25 mouse cellular contexts compared by ENCODE assay signal in genomic region chr3:133211324-133211723, GRCm38 (mm10). TPM values are rescaled to one million over a fixed set of nuclear protein-coding genes. Genes with fewer than 3 reads are reported as not detected.
DNase-seq lines count a peak whose midpoint lies in the region; ATAC-seq and TF ChIP-seq lines count a peak whose summit lies in the region.
"Had no signal": no experiment of that assay in that cellular context is flagged by ENCODE, and none has a peak within 500 bp of the region (broad histone marks: within the 10 kb centered on the region; RNA-seq: fewer than 3 reads in every experiment).

No protein-coding gene starts in this region.

- H3ac ChIP-seq in C2C12 (ENCODE audit: control insufficient read depth, insufficient read length, low read depth) = no peak overlapping the region

- H3K27ac ChIP-seq in lung, postnatal 0 days (ENCODE audit: low read length) = peak overlapping the region; percentile 43
- peak overlapping the region; percentile 70 for H3K27ac ChIP-seq in intestine, embryonic 16.5 days (ENCODE audit: low read length)
- H3K27ac ChIP-seq in small intestine, adult 2 months (ENCODE audit: insufficient read depth, low read depth, low read length) = 0 out of 2 replicates have a peak overlapping the region, but pooled peaks have one; percentile 16
- H3K27ac ChIP-seq in forebrain, embryonic 16.5 days (ENCODE audit: low read length) = no peak overlapping the region
- no peak overlapping the region for H3K27ac ChIP-seq in kidney, embryonic 16.5 days (ENCODE audit: low read length)
- H3K27ac ChIP-seq: embryonic facial prominence, embryonic 15.5 days; forebrain, embryonic 10.5 days; heart, embryonic 15.5 days; hindbrain, embryonic 10.5 days; hindbrain, embryonic 14.5 days had no signal

- WGBS in lung, postnatal 0 days = 68% methylated on average over 3 of the region's 3 CpGs
- WGBS in intestine, embryonic 16.5 days = 57% methylated on average over 3 of the region's 3 CpGs
- 30% methylated on average over 3 of the region's 3 CpGs for WGBS in small intestine, adult 2 months
- WGBS in forebrain, embryonic 16.5 days = 92% methylated on average over 3 of the region's 3 CpGs
- WGBS in kidney, embryonic 16.5 days = 63% methylated on average over 3 of the region's 3 CpGs

- no peak for TF ChIP-seq CTCF in lung, postnatal 0 days (IDR thresholded peaks at IDR 0.05)
- no peak for TF ChIP-seq CTCF in C2C12 (IDR thresholded peaks at IDR 0.05; ENCODE audit: control insufficient read depth, insufficient read depth, insufficient read length)
- no peak for TF ChIP-seq CTCF in small intestine, adult 2 months (IDR thresholded peaks at IDR 0.05; ENCODE audit: extremely low read depth, insufficient read length, insufficient replicate concordance, low read depth, low read length)

- peak; percentile 72 for TF ChIP-seq EP300 in lung, postnatal 0 days (IDR thresholded peaks at IDR 0.05)

- no peaks in the 10 kb centered on the region for H3K4me1 ChIP-seq in lung, postnatal 0 days (ENCODE audit: insufficient read depth, low read depth, low read length)
- 0 out of 2 replicates have a peak, but pooled peaks cover 3% of the 10 kb centered on the region for H3K4me1 ChIP-seq in intestine, embryonic 16.5 days (ENCODE audit: control insufficient read depth, insufficient read depth, low read length)
- no peaks in the 10 kb centered on the region for H3K4me1 ChIP-seq in small intestine, adult 2 months (ENCODE audit: control insufficient read depth, insufficient read depth, insufficient read length, low read length)
- no peaks in the 10 kb centered on the region for H3K4me1 ChIP-seq in forebrain, embryonic 16.5 days (replicated peaks; ENCODE audit: control insufficient read depth, insufficient read depth, low read length)
- peaks cover 4% of the 10 kb centered on the region; the same call in 1 of the 2 replicates for H3K4me1 ChIP-seq in kidney, embryonic 16.5 days (ENCODE audit: insufficient read depth, low read length)
- H3K4me1 ChIP-seq: embryonic facial prominence, embryonic 15.5 days; forebrain, embryonic 10.5 days; heart, embryonic 15.5 days; hindbrain, embryonic 10.5 days had no signal

- no peak overlapping the region for H3K9ac ChIP-seq in lung, postnatal 0 days (replicated peaks; ENCODE audit: low read depth)
- no peak overlapping the region for H3K9ac ChIP-seq in intestine, embryonic 16.5 days (ENCODE audit: low read depth, low read length)
- H3K9ac ChIP-seq in forebrain, embryonic 16.5 days (replicated peaks; ENCODE audit: low read depth, low read length) = no peak overlapping the region
- H3K9ac ChIP-seq in kidney, embryonic 16.5 days (replicated peaks; ENCODE audit: low read length) = no peak overlapping the region
- H3K9ac ChIP-seq: embryonic facial prominence, embryonic 15.5 days; heart, embryonic 15.5 days; hindbrain, embryonic 14.5 days had no signal

- H3K4me2 ChIP-seq in lung, postnatal 0 days (replicated peaks; ENCODE audit: low read depth, low read length) = no peak overlapping the region
- 0 out of 2 replicates have a peak overlapping the region, but pooled peaks have one; percentile 22 for H3K4me2 ChIP-seq in intestine, embryonic 16.5 days (ENCODE audit: low read depth, low read length)
- no peak overlapping the region for H3K4me2 ChIP-seq in forebrain, embryonic 16.5 days (ENCODE audit: low read length)
- no peak overlapping the region for H3K4me2 ChIP-seq in kidney, embryonic 16.5 days (replicated peaks; ENCODE audit: low read depth, low read length)
- H3K4me2 ChIP-seq: embryonic facial prominence, embryonic 15.5 days; heart, embryonic 11.5 days; heart, embryonic 15.5 days; hindbrain, embryonic 14.5 days had no signal

- TF ChIP-seq POLR2A in small intestine, adult 2 months (IDR thresholded peaks at IDR 0.05; ENCODE audit: low read depth, low read length) = no peak

- ATAC-seq in lung, postnatal 0 days = peak; percentile 73
- peak; percentile 89 for ATAC-seq in intestine, embryonic 16.5 days
- no peak for ATAC-seq in forebrain, embryonic 16.5 days
- ATAC-seq in kidney, embryonic 16.5 days (ENCODE audit: low FRiP score, low TSS enrichment) = no peak
- ATAC-seq: forebrain, embryonic 14.5 days had no signal

- H3K36me3 ChIP-seq in lung, postnatal 0 days (ENCODE audit: insufficient read depth, low read length) = no peaks in the 10 kb centered on the region
- H3K36me3 ChIP-seq in C2C12 (ENCODE audit: control insufficient read depth, insufficient read depth) = no peaks in the 10 kb centered on the region
- no peaks in the 10 kb centered on the region for H3K36me3 ChIP-seq in intestine, embryonic 16.5 days (ENCODE audit: control insufficient read depth, insufficient read depth, low read length)
- peaks cover 5% of the 10 kb centered on the region; the same call in 1 of the 2 replicates for H3K36me3 ChIP-seq in small intestine, adult 2 months (ENCODE audit: control insufficient read depth, insufficient read depth, low read length)
- H3K36me3 ChIP-seq in forebrain, embryonic 16.5 days (ENCODE audit: control insufficient read depth, insufficient read depth) = no peaks in the 10 kb centered on the region
- no peaks in the 10 kb centered on the region for H3K36me3 ChIP-seq in kidney, embryonic 16.5 days (ENCODE audit: insufficient read depth, low read length)
- H3K36me3 ChIP-seq: embryonic facial prominence, embryonic 15.5 days; forebrain, embryonic 10.5 days; heart, embryonic 15.5 days; hindbrain, embryonic 10.5 days had no signal

- peak; percentile 87 for DNase-seq in lung, postnatal 0 days (ENCODE audit: low spot score)
- no peak for DNase-seq in lung, postnatal 14 days
- DNase-seq in cerebellum, adult 9-10 months = no peak
- DNase-seq: adrenal gland, adult 2 months; adrenal gland, postnatal 25 days; cerebellum, adult 18-20 months; cerebellum, postnatal 14 days; embryo, embryonic 11 days; gastrocnemius, postnatal 36 days; heart, adult 18-20 months; heart, postnatal 14 days had no signal

- H3K79me3 ChIP-seq in C2C12 (ENCODE audit: low read depth) = no peaks in the 10 kb centered on the region

- H3K9me3 ChIP-seq in lung, postnatal 0 days (ENCODE audit: low read length) = no peaks in the 10 kb centered on the region
- no peaks in the 10 kb centered on the region for H3K9me3 ChIP-seq in intestine, embryonic 16.5 days (ENCODE audit: control insufficient read depth, low read length)
- H3K9me3 ChIP-seq in forebrain, embryonic 16.5 days (ENCODE audit: control insufficient read depth, low read length) = no peaks in the 10 kb centered on the region
- no peaks in the 10 kb centered on the region for H3K9me3 ChIP-seq in kidney, embryonic 16.5 days (ENCODE audit: low read length)
- H3K9me3 ChIP-seq: embryonic facial prominence, embryonic 15.5 days; forebrain, embryonic 10.5 days; heart, embryonic 15.5 days; hindbrain, embryonic 10.5 days had no signal

- no peak overlapping the region for H3K4me3 ChIP-seq in lung, postnatal 0 days (ENCODE audit: low read depth, low read length)
- no peak overlapping the region for H3K4me3 ChIP-seq in C2C12 (ENCODE audit: insufficient read depth, poor library complexity, severe bottlenecking)
- H3K4me3 ChIP-seq in intestine, embryonic 16.5 days (ENCODE audit: low read length) = no peak overlapping the region
- no peak overlapping the region for H3K4me3 ChIP-seq in small intestine, adult 2 months (ENCODE audit: low read depth, low read length)
- H3K4me3 ChIP-seq in forebrain, embryonic 16.5 days (replicated peaks; ENCODE audit: low read length) = no peak overlapping the region
- H3K4me3 ChIP-seq in kidney, embryonic 16.5 days (ENCODE audit: low read length) = no peak overlapping the region
- H3K4me3 ChIP-seq: embryonic facial prominence, embryonic 15.5 days; erythroblast, embryonic 14.5 days; forebrain, embryonic 10.5 days; heart, embryonic 15.5 days; hindbrain, embryonic 10.5 days had no signal

- H3K27me3 ChIP-seq in lung, postnatal 0 days (replicated peaks; ENCODE audit: insufficient read depth, low read length) = no peaks in the 10 kb centered on the region
- H3K27me3 ChIP-seq in C2C12 (ENCODE audit: control insufficient read depth, insufficient read depth, insufficient read length) = no peaks in the 10 kb centered on the region
- H3K27me3 ChIP-seq in intestine, embryonic 16.5 days (replicated peaks; ENCODE audit: control insufficient read depth, insufficient read depth, low read length) = no peaks in the 10 kb centered on the region
- H3K27me3 ChIP-seq in small intestine, adult 2 months (ENCODE audit: control insufficient read depth, insufficient read depth, low read length) = no peaks in the 10 kb centered on the region
- no peaks in the 10 kb centered on the region for H3K27me3 ChIP-seq in forebrain, embryonic 16.5 days (replicated peaks; ENCODE audit: control insufficient read depth, insufficient read depth, low read length)
- H3K27me3 ChIP-seq in kidney, embryonic 16.5 days (ENCODE audit: insufficient read depth, low read length) = no peaks in the 10 kb centered on the region
- H3K27me3 ChIP-seq: embryonic facial prominence, embryonic 15.5 days; heart, embryonic 15.5 days had no signal

- H3K79me2 ChIP-seq in C2C12 (ENCODE audit: control insufficient read depth, insufficient read depth) = no peaks in the 10 kb centered on the region

TF ChIP-seq in C2C12, 6 proteins besides CTCF, POLR2A, EP300 and RAD21:
- TF ChIP-seq MYOG (IDR thresholded peaks at IDR 0.05; ENCODE audit: control insufficient read depth, extremely low read depth, insufficient read length) (no peak), CEBPB (IDR thresholded peaks at IDR 0.05; ENCODE audit: low read depth) (peak; percentile 76)

RNA-seq across cellular contexts. Expression of gene Arhgef38, which starts 23.4 kb away (rescaled TPM):
- polyA plus RNA-seq in lung, postnatal 0 days (2015; fragmentation: Nextera tagmentation; extraction: Ambion mirVana) = 3.6 and 5.2 TPM in 2 replicates
- polyA plus RNA-seq in C2C12 (2012; fragmentation: generic; extraction: Trizol) = not detected
- polyA plus RNA-seq in intestine, embryonic 16.5 days (2015; fragmentation: Nextera tagmentation; extraction: Ambion mirVana) = 3.1 and 3.2 TPM in 2 replicates
- polyA plus RNA-seq in small intestine, adult 2 months (2012; rRNA removed) = 0.51 and 0.57 TPM in 2 replicates
- 0.06 TPM in 1 of 2 replicates, not detected in the other for polyA plus RNA-seq in forebrain, embryonic 16.5 days (2015; fragmentation: Nextera tagmentation; extraction: Ambion mirVana)
- 6.5 and 8.2 TPM in 2 replicates for polyA plus RNA-seq in kidney, embryonic 16.5 days (2015; fragmentation: Nextera tagmentation; extraction: Ambion mirVana)
- polyA plus RNA-seq: adrenal gland, adult 2 months; erythroblast, embryonic 14.5 days; frontal cortex, adult 2 months; heart, embryonic 11.5 days had no signal

Comparison
In these comparisons a context has a peak if more than half of its experiments do, and no peak if none do; other contexts are left out.
1. ATAC-seq: peak in lung, postnatal 0 days (single experiment) and intestine, embryonic 16.5 days (single experiment); none in forebrain, embryonic 16.5 days (single experiment) and kidney, embryonic 16.5 days (single experiment).
2. H3K27ac ChIP-seq: peak in lung, postnatal 0 days (single experiment), intestine, embryonic 16.5 days (single experiment) and small intestine, adult 2 months (single experiment); none in forebrain, embryonic 16.5 days (single experiment) and kidney, embryonic 16.5 days (single experiment).